Mouse (Mus musculus): ENCODE data around the gene Rab44. TPM values are rescaled to one million over a fixed set of nuclear protein-coding genes. Genes with fewer than 3 reads are reported as not detected.

Rab44 gene
- total and polyA plus RNA-seq, 2 experiments from 2014 or later = 0.23 to 2.0 TPM

DNA sequence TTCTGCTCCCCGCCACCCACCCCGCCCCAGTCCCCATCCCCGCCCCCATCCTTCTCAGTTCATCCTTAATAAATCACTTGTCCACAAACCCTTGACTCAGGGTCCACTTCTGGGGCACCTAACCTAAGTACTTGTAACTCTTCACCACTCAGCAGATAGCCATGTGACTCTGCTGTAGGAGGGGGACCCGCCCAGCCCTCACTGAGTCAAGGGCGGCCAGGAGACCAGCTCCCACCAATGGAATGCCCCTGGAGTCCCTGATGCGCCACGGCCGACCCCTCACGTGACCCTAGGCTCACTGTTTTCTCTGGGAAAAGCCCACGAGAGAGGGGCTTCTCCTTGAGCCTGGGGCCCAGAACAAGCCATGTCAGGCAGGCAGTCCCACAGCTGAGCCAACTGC is 44.9 kb upstream of the Rab44 start:
- ATAC-seq (ENCODE audit: insufficient read depth, low read depth) (peak; percentile 52; the same call in 1 of the 2 replicates), DNase-seq (ENCODE audit: low spot score) (no peak)
- peaks cover 15% of the 10 kb centered on the region for H3K4me1 ChIP-seq (ENCODE audit: control insufficient read depth, insufficient read depth)
- no peak overlapping the region for H3K4me3 ChIP-seq (ENCODE audit: low read depth, low read length)
- no peak overlapping the region for H3K9ac ChIP-seq (replicated peaks; ENCODE audit: low read depth, low read length)
- no peaks in the 10 kb centered on the region for H3K36me3 ChIP-seq (replicated peaks; ENCODE audit: control insufficient read depth, insufficient read depth, low read length)
- no peaks in the 10 kb centered on the region for H3K27me3 ChIP-seq (ENCODE audit: control insufficient read depth, insufficient read depth, low read length)
- 48% methylated on average over 10 of the region's 10 CpGs for WGBS
- no peak overlapping the region for H3K4me2 ChIP-seq (ENCODE audit: low read depth, low read length)
- TF ChIP-seq CTCF (IDR thresholded peaks at IDR 0.05; ENCODE audit: low read depth) (no peak), EP300 (IDR thresholded peaks at IDR 0.05; ENCODE audit: low read depth) (no peak)
- no peaks in the 10 kb centered on the region for H3K9me3 ChIP-seq (replicated peaks; ENCODE audit: control insufficient read depth, low read length)
- no peak overlapping the region for H3K27ac ChIP-seq (ENCODE audit: low read depth)

- H3K9me3 ChIP-seq (replicated peaks; ENCODE audit: control insufficient read depth, low read length) = no peaks in the 10 kb centered on the region
- no peak overlapping the region for H3K9ac ChIP-seq (replicated peaks; ENCODE audit: low read depth, low read length)
- TF ChIP-seq EP300 (IDR thresholded peaks at IDR 0.05; ENCODE audit: low read depth) (no peak), CTCF (IDR thresholded peaks at IDR 0.05; ENCODE audit: low read depth) (no peak)
- no peak overlapping the region for H3K4me3 ChIP-seq (ENCODE audit: low read depth, low read length)
- H3K36me3 ChIP-seq (replicated peaks; ENCODE audit: control insufficient read depth, insufficient read depth, low read length) = no peaks in the 10 kb centered on the region
- peaks cover 15% of the 10 kb centered on the region for H3K4me1 ChIP-seq (ENCODE audit: control insufficient read depth, insufficient read depth)
- no peak for DNase-seq (ENCODE audit: low spot score)
- ATAC-seq (ENCODE audit: insufficient read depth, low read depth) = no peak
- H3K27me3 ChIP-seq (ENCODE audit: control insufficient read depth, insufficient read depth, low read length) = no peaks in the 10 kb centered on the region
- no peak overlapping the region for H3K4me2 ChIP-seq (ENCODE audit: low read depth, low read length)
- WGBS = 68% methylated on average over 5 of the region's 5 CpGs
- H3K27ac ChIP-seq (ENCODE audit: low read depth) = no peak overlapping the region
Measured at GRCm38 (mm10) chr17:29071820-29072219, 42.1 kb upstream of the Rab44 start.

DNA sequence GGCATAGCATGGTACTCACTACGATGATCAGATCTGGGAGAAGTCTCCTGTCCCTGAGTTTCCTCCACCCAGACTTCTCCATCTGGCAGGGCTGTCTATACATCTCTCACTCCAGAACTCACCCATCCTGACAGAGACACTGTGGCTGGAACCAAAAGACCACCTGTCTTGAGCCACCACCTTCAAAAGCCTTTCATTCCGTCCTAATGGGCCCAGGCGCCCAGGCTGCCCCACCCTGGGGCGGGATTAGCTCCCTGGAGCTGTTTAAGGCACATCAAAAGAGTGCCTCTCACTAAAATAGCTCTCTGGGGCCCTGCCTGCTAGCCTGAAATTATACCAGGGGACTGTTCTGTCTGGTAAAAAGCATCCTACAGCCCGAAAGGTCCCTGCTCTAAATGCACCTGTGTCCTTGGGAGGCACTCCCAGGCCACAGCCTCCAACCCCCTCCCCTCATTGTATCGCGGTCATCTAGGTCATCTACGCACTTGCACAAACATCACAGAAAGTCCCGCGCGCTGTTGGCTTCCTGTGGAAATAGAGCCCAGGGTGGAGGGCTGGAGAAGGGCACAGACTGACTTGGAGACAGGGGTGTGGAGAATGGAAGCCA is 41.1 kb upstream of the Rab44 start:
- H3K27me3 ChIP-seq (ENCODE audit: control insufficient read depth, insufficient read depth, low read length) = no peaks in the 10 kb centered on the region
- no peaks in the 10 kb centered on the region for H3K9me3 ChIP-seq (replicated peaks; ENCODE audit: control insufficient read depth, low read length)
- ATAC-seq (ENCODE audit: insufficient read depth, low read depth) = 0 out of 2 replicates have a peak, but pooled peaks have one; percentile 45
- 0 out of 2 replicates have a peak overlapping the region, but pooled peaks have one; percentile 1 for H3K9ac ChIP-seq (replicated peaks; ENCODE audit: low read depth, low read length)
- H3K4me1 ChIP-seq (ENCODE audit: control insufficient read depth, insufficient read depth) = peaks cover 16% of the 10 kb centered on the region
- TF ChIP-seq EP300 (IDR thresholded peaks at IDR 0.05; ENCODE audit: low read depth) (no peak), CTCF (IDR thresholded peaks at IDR 0.05; ENCODE audit: low read depth) (no peak)
- no peak overlapping the region for H3K4me2 ChIP-seq (ENCODE audit: low read depth, low read length)
- WGBS = 20% methylated on average over 11 of the region's 11 CpGs
- DNase-seq (ENCODE audit: low spot score) = no peak
- H3K4me3 ChIP-seq (ENCODE audit: low read depth, low read length) = no peak overlapping the region
- 0 out of 2 replicates have a peak overlapping the region, but pooled peaks have one; percentile 1 for H3K27ac ChIP-seq (ENCODE audit: low read depth)
- no peaks in the 10 kb centered on the region for H3K36me3 ChIP-seq (replicated peaks; ENCODE audit: control insufficient read depth, insufficient read depth, low read length)

- 35% methylated on average over 5 of the region's 5 CpGs for WGBS
- Histone ChIP-seq H3K9me3 (replicated peaks; ENCODE audit: control insufficient read depth, low read length) (no peaks in the 10 kb centered on the region), H3K9ac (replicated peaks; ENCODE audit: low read depth, low read length) (0 out of 2 replicates have a peak overlapping the region, but pooled peaks have one; percentile 1), H3K4me3 (ENCODE audit: low read depth, low read length) (no peak overlapping the region), H3K27me3 (ENCODE audit: control insufficient read depth, insufficient read depth, low read length) (no peaks in the 10 kb centered on the region), H3K36me3 (replicated peaks; ENCODE audit: control insufficient read depth, insufficient read depth, low read length) (no peaks in the 10 kb centered on the region), H3K4me1 (ENCODE audit: control insufficient read depth, insufficient read depth) (peaks cover 21% of the 10 kb centered on the region), H3K27ac (ENCODE audit: low read depth) (no peak overlapping the region), H3K4me2 (ENCODE audit: low read depth, low read length) (no peak overlapping the region)
- ATAC-seq (ENCODE audit: insufficient read depth, low read depth) (no peak), DNase-seq (ENCODE audit: low spot score) (no peak)
- TF ChIP-seq EP300 (IDR thresholded peaks at IDR 0.05; ENCODE audit: low read depth) = no peak
- no peak for TF ChIP-seq CTCF (IDR thresholded peaks at IDR 0.05; ENCODE audit: low read depth)
Measured at GRCm38 (mm10) chr17:29073313-29073712, 40.6 kb upstream of the Rab44 start.

GRCm38 (mm10) chr17:29074085-29074484 is 39.9 kb upstream of the Rab44 start:
- DNase-seq (ENCODE audit: low spot score) (no peak), ATAC-seq (ENCODE audit: insufficient read depth, low read depth) (no peak)
- 76% methylated on average over 13 of the region's 13 CpGs for WGBS
- H3K4me3 ChIP-seq (ENCODE audit: low read depth, low read length) = no peak overlapping the region
- TF ChIP-seq CTCF (IDR thresholded peaks at IDR 0.05; ENCODE audit: low read depth) (no peak), EP300 (IDR thresholded peaks at IDR 0.05; ENCODE audit: low read depth) (no peak)
- no peak overlapping the region for H3K27ac ChIP-seq (ENCODE audit: low read depth)
- no peak overlapping the region for H3K4me2 ChIP-seq (ENCODE audit: low read depth, low read length)
- no peak overlapping the region for H3K9ac ChIP-seq (replicated peaks; ENCODE audit: low read depth, low read length)
- H3K9me3 ChIP-seq (replicated peaks; ENCODE audit: control insufficient read depth, low read length) = no peaks in the 10 kb centered on the region
- no peaks in the 10 kb centered on the region for H3K27me3 ChIP-seq (ENCODE audit: control insufficient read depth, insufficient read depth, low read length)
- no peaks in the 10 kb centered on the region for H3K36me3 ChIP-seq (replicated peaks; ENCODE audit: control insufficient read depth, insufficient read depth, low read length)
- peaks cover 28% of the 10 kb centered on the region for H3K4me1 ChIP-seq (ENCODE audit: control insufficient read depth, insufficient read depth)

GRCm38 (mm10) chr17:29076235-29076634 is 37.7 kb upstream of the Rab44 start:
- Histone ChIP-seq H3K36me3 (replicated peaks; ENCODE audit: control insufficient read depth, insufficient read depth, low read length) (no peaks in the 10 kb centered on the region), H3K9me3 (replicated peaks; ENCODE audit: control insufficient read depth, low read length) (no peaks in the 10 kb centered on the region), H3K4me3 (ENCODE audit: low read depth, low read length) (no peak overlapping the region), H3K4me2 (ENCODE audit: low read depth, low read length) (no peak overlapping the region), H3K27ac (ENCODE audit: low read depth) (no peak overlapping the region), H3K27me3 (ENCODE audit: control insufficient read depth, insufficient read depth, low read length) (no peaks in the 10 kb centered on the region), H3K4me1 (ENCODE audit: control insufficient read depth, insufficient read depth) (peaks cover 30% of the 10 kb centered on the region), H3K9ac (replicated peaks; ENCODE audit: low read depth, low read length) (no peak overlapping the region)
- no peak for TF ChIP-seq EP300 (IDR thresholded peaks at IDR 0.05; ENCODE audit: low read depth)
- no peak for TF ChIP-seq CTCF (IDR thresholded peaks at IDR 0.05; ENCODE audit: low read depth)
- WGBS = 70% methylated on average over 8 of the region's 8 CpGs
- DNase-seq (ENCODE audit: low spot score) = no peak
- ATAC-seq (ENCODE audit: insufficient read depth, low read depth) = no peak
